ENCODE assay signal across 7 mouse cellular contexts in genomic region chr19:59342964-59343363, GRCm38 (mm10). TPM values are rescaled to one million over a fixed set of nuclear protein-coding genes. Genes with fewer than 3 reads are reported as not detected.
DNase-seq lines count a peak whose midpoint lies in the region; ATAC-seq lines count a peak whose summit lies in the region.

No protein-coding gene starts in this region.

- no peaks in the 10 kb centered on the region for H3K9me3 ChIP-seq in lung, embryonic 15.5 days
- H3K9me3 ChIP-seq in forebrain, embryonic 15.5 days: no peaks in the 10 kb centered on the region
- H3K9me3 ChIP-seq in liver, embryonic 12.5 days (replicated peaks): no peaks in the 10 kb centered on the region
- H3K9me3 ChIP-seq in stomach, embryonic 16.5 days (replicated peaks; ENCODE audit: control insufficient read depth, low read length): no peaks in the 10 kb centered on the region

- peak overlapping the region; percentile 96 for H3K4me2 ChIP-seq in lung, embryonic 15.5 days
- peak overlapping the region; percentile 92 for H3K4me2 ChIP-seq in forebrain, embryonic 15.5 days (replicated peaks)
- H3K4me2 ChIP-seq in liver, embryonic 12.5 days: peak overlapping the region; percentile 99
- peak overlapping the region; percentile 97 for H3K4me2 ChIP-seq in stomach, embryonic 16.5 days (ENCODE audit: low read depth, low read length)

- H3K27ac ChIP-seq in lung, embryonic 15.5 days: no peak overlapping the region
- H3K27ac ChIP-seq in forebrain, embryonic 15.5 days (replicated peaks): no peak overlapping the region
- H3K27ac ChIP-seq in liver, embryonic 12.5 days: peak overlapping the region; percentile 60; the same call in 1 of the 2 replicates
- no peak overlapping the region for H3K27ac ChIP-seq in stomach, embryonic 16.5 days (ENCODE audit: low read length)

- no peaks in the 10 kb centered on the region for H3K27me3 ChIP-seq in lung, embryonic 15.5 days
- H3K27me3 ChIP-seq in forebrain, embryonic 15.5 days: no peaks in the 10 kb centered on the region
- no peaks in the 10 kb centered on the region for H3K27me3 ChIP-seq in liver, embryonic 12.5 days (replicated peaks)
- no peaks in the 10 kb centered on the region for H3K27me3 ChIP-seq in stomach, embryonic 16.5 days (ENCODE audit: control insufficient read depth, insufficient read depth, low read length)

- peaks cover 29% of the 10 kb centered on the region for H3K4me1 ChIP-seq in lung, embryonic 15.5 days
- H3K4me1 ChIP-seq in forebrain, embryonic 15.5 days: peaks cover 41% of the 10 kb centered on the region
- H3K4me1 ChIP-seq in liver, embryonic 12.5 days: peaks cover 69% of the 10 kb centered on the region
- peaks cover 20% of the 10 kb centered on the region for H3K4me1 ChIP-seq in stomach, embryonic 16.5 days (ENCODE audit: control insufficient read depth, insufficient read depth, low read length)

- no peaks in the 10 kb centered on the region for H3K36me3 ChIP-seq in lung, embryonic 15.5 days
- H3K36me3 ChIP-seq in forebrain, embryonic 15.5 days: no peaks in the 10 kb centered on the region
- H3K36me3 ChIP-seq in liver, embryonic 12.5 days: 0 out of 2 replicates have a peak, but pooled peaks cover 4% of the 10 kb centered on the region
- H3K36me3 ChIP-seq in stomach, embryonic 16.5 days (ENCODE audit: control insufficient read depth, insufficient read depth, low read length): no peaks in the 10 kb centered on the region

- no peak overlapping the region for H3K9ac ChIP-seq in lung, embryonic 15.5 days
- peak overlapping the region; percentile 90 for H3K9ac ChIP-seq in forebrain, embryonic 15.5 days (replicated peaks)
- H3K9ac ChIP-seq in liver, embryonic 12.5 days: peak overlapping the region; percentile 97
- no peak overlapping the region for H3K9ac ChIP-seq in stomach, embryonic 16.5 days (ENCODE audit: low read length)

- WGBS in lung, embryonic 15.5 days: 21% methylated on average over 2 of the region's 2 CpGs
- WGBS in forebrain, embryonic 15.5 days: 18% methylated on average over 2 of the region's 2 CpGs
- WGBS in liver, embryonic 12.5 days (ENCODE audit: insufficient replicate concordance): 32% methylated on average over 2 of the region's 2 CpGs
- WGBS in stomach, embryonic 16.5 days: 41% methylated on average over 2 of the region's 2 CpGs

- no peak for ATAC-seq in lung, embryonic 15.5 days (ENCODE audit: borderline replicate concordance, extremely low read depth, low FRiP score, low TSS enrichment)
- ATAC-seq in forebrain, embryonic 15.5 days (replicated peaks): no peak
- no peak for ATAC-seq in liver, embryonic 12.5 days
- no peak for ATAC-seq in stomach, embryonic 16.5 days (ENCODE audit: insufficient read depth, low FRiP score)

- H3K4me3 ChIP-seq in lung, embryonic 15.5 days: peak overlapping the region; percentile 96
- H3K4me3 ChIP-seq in forebrain, embryonic 15.5 days: peak overlapping the region; percentile 83
- H3K4me3 ChIP-seq in liver, embryonic 12.5 days: peak overlapping the region; percentile 90
- H3K4me3 ChIP-seq in stomach, embryonic 16.5 days (replicated peaks; ENCODE audit: low read length): peak overlapping the region; percentile 95

- DNase-seq in lung, postnatal 4 days: no peak
- DNase-seq in layer of hippocampus, postnatal 14 days (ENCODE audit: low spot score in 2 of 2): no peak
- no peak for DNase-seq in left cerebral cortex, adult 11 months (ENCODE audit: low spot score)

RNA-seq across cellular contexts. Expression of gene Pdzd8, which starts 2.6 kb away (rescaled TPM):
- polyA plus RNA-seq in lung, embryonic 15.5 days (2015; fragmentation: Nextera tagmentation; extraction: Ambion mirVana): 9.7 and 9.9 TPM in 2 replicates
- polyA plus RNA-seq in forebrain, embryonic 15.5 days (2015; fragmentation: Nextera tagmentation; extraction: Ambion mirVana): 8.7 and 9.2 TPM in 2 replicates
- polyA plus RNA-seq in liver, embryonic 12.5 days (2016; fragmentation: Nextera tagmentation; extraction: Ambion mirVana): 9.1 and 9.7 TPM in 2 replicates
- 6.4 and 6.9 TPM in 2 replicates for polyA plus RNA-seq in stomach, embryonic 16.5 days (2015; fragmentation: Nextera tagmentation; extraction: Ambion mirVana)
- total RNA-seq in layer of hippocampus, postnatal 14 days (2021): 10 to 100 TPM; 51.8 to 55.6 TPM

RNA-seq across cellular contexts. Expression of gene Rps12-ps3, which starts 20.9 kb away (rescaled TPM):
- polyA plus RNA-seq in lung, embryonic 15.5 days (2015; fragmentation: Nextera tagmentation; extraction: Ambion mirVana): 18.4 TPM in 2 replicates
- 7.7 and 10.5 TPM in 2 replicates for polyA plus RNA-seq in forebrain, embryonic 15.5 days (2015; fragmentation: Nextera tagmentation; extraction: Ambion mirVana)
- polyA plus RNA-seq in liver, embryonic 12.5 days (2016; fragmentation: Nextera tagmentation; extraction: Ambion mirVana): 8.7 and 15.2 TPM in 2 replicates
- 24.4 and 42.3 TPM in 2 replicates for polyA plus RNA-seq in stomach, embryonic 16.5 days (2015; fragmentation: Nextera tagmentation; extraction: Ambion mirVana)
- total RNA-seq in layer of hippocampus, postnatal 14 days (2021): 100 to 1,000 TPM; 285 to 383 TPM

Comparison
In these comparisons a context has a peak if more than half of its experiments do, and no peak if none do; other contexts are left out.
1. H3K9ac ChIP-seq: peak in forebrain, embryonic 15.5 days (single experiment) and liver, embryonic 12.5 days (single experiment); none in lung, embryonic 15.5 days (single experiment) and stomach, embryonic 16.5 days (single experiment).
2. Peak in every context shown above with its lines, with median percentiles within 50 percentile points of each other: H3K4me2 ChIP-seq and H3K4me3 ChIP-seq.